Mouse (Mus musculus): ENCODE data around the gene Il17rd.

- TF ChIP-seq CTCF (IDR thresholded peaks at IDR 0.05; ENCODE audit: insufficient read depth, low read depth, low read length) (no peak), POLR2A (IDR thresholded peaks at IDR 0.05; ENCODE audit: insufficient read depth, low read depth, low read length) (no peak)
Measured at GRCm38 (mm10) chr14:27044221-27044966, 5.7 kb downstream of the Il17rd start.

All from olfactory bulb, adult 2 months (tissue).